Comparison of ENCODE assay signal across 10 mouse cellular contexts in the genomic region with DNA sequence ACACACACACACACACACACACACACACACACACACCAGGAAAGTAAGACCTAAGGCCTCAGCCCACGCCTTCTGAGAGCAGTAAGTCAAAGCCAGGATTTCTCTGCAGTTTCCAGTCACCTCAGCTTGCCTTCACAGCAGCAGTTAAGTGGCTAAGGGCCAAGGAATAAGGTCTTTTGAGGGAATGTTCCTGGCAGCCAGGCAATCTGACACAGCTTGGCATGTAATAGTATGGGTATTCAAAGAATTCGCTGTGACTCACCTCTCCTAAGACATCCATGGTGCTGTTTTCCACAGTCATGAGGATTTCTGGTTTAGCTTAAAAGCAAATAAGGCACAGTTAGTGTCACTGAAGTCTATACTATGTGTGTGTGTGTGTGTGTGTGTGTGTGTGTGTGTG. TPM values are rescaled to one million over a fixed set of nuclear protein-coding genes. Genes with fewer than 3 reads are reported as not detected.
DNase-seq lines count a peak whose midpoint lies in the region; ATAC-seq lines count a peak whose summit lies in the region.
"Had no signal": no experiment of that assay in that cellular context is flagged by ENCODE, and none has a peak within 500 bp of the region (broad histone marks: within the 10 kb centered on the region; RNA-seq: fewer than 3 reads in every experiment).

No protein-coding gene starts in this region.

- no peak for ATAC-seq in midbrain, embryonic 15.5 days (replicated peaks)

- no peak overlapping the region for H3K4me2 ChIP-seq in midbrain, embryonic 15.5 days
- H3K4me2 ChIP-seq: midbrain, embryonic 12.5 days had no signal

- 78% methylated on average over 2 of the region's 2 CpGs for WGBS in midbrain, embryonic 15.5 days

- no peak overlapping the region for H3K9ac ChIP-seq in midbrain, embryonic 15.5 days
- H3K9ac ChIP-seq: midbrain, embryonic 12.5 days had no signal

- no peaks in the 10 kb centered on the region for H3K36me3 ChIP-seq in midbrain, embryonic 15.5 days (replicated peaks)
- H3K36me3 ChIP-seq: midbrain, embryonic 12.5 days had no signal

- no peaks in the 10 kb centered on the region for H3K4me1 ChIP-seq in midbrain, embryonic 15.5 days
- H3K4me1 ChIP-seq: midbrain, embryonic 12.5 days had no signal

- no peaks in the 10 kb centered on the region for H3K9me3 ChIP-seq in midbrain, embryonic 15.5 days
- H3K9me3 ChIP-seq: midbrain, embryonic 12.5 days had no signal

- intact Hi-C loops in gastrocnemius, postnatal 14 days (cut with DNase I; ENCODE audit: low total_unique reads) = no loop called here
- intact Hi-C loops in left cerebral cortex, postnatal 10 days (cut with DNase I) = no loop called here

- H3K4me3 ChIP-seq in midbrain, embryonic 15.5 days = no peak overlapping the region
- H3K4me3 ChIP-seq: midbrain, embryonic 12.5 days had no signal

- DNase-seq in layer of hippocampus, adult 9-11 months = peak; percentile 5
- DNase-seq in layer of hippocampus, postnatal 36 days = no peak
- peak; percentile 29 for DNase-seq in adrenal gland, postnatal 25 days
- DNase-seq in gastrocnemius, postnatal 14 days = peak; percentile 31
- peak; percentile 20 to 29 for DNase-seq in left cerebral cortex, postnatal 10 days (ENCODE audit: extremely low spot score in 1 of 2, low spot score in 2 of 2)
- no peak for DNase-seq in thymus, adult 18-20 months
- DNase-seq in thymus, postnatal 14 days = no peak

- no peaks in the 10 kb centered on the region for H3K27me3 ChIP-seq in midbrain, embryonic 15.5 days (replicated peaks)
- H3K27me3 ChIP-seq: midbrain, embryonic 12.5 days had no signal

- no peak overlapping the region for H3K27ac ChIP-seq in midbrain, embryonic 15.5 days
- H3K27ac ChIP-seq: midbrain, embryonic 12.5 days had no signal

RNA-seq across cellular contexts. Expression of a gene that starts 25.6 kb away (rescaled TPM):
- total RNA-seq in layer of hippocampus, postnatal 36 days (2021) = not detected
- not detected in 2 replicates for total RNA-seq in adrenal gland, postnatal 25 days (2021)
- under 1 TPM in 1 of 2 experiments, not detected in 1; 0.09 TPM for total RNA-seq in gastrocnemius, postnatal 14 days (2021)
- total RNA-seq in left cerebral cortex, postnatal 10 days (2021) = not detected
- not detected in 2 replicates for polyA plus RNA-seq in midbrain, embryonic 15.5 days (2015; fragmentation: Nextera tagmentation; extraction: Ambion mirVana)
- total RNA-seq: gastrocnemius, postnatal 4 days had no signal
- polyA plus RNA-seq: midbrain, embryonic 12.5 days had no signal

Comparison
In these comparisons a context has a peak if more than half of its experiments do, and no peak if none do; other contexts are left out.
1. DNase-seq: peak in layer of hippocampus, adult 9-11 months (single experiment), adrenal gland, postnatal 25 days (single experiment), gastrocnemius, postnatal 14 days (single experiment) and left cerebral cortex, postnatal 10 days (2 of 2); none in layer of hippocampus, postnatal 36 days (0 of 2), thymus, adult 18-20 months (0 of 2) and thymus, postnatal 14 days (single experiment).